Mouse (Mus musculus) heart, adult 2 months (tissue): ENCODE measurements around the gene Gm49403. TPM values are rescaled to one million over a fixed set of nuclear protein-coding genes. Genes with fewer than 3 reads are reported as not detected.

Experiments used
- DNase-seq, 2 experiments: peaks; one replicate each; pipeline ENCODE4 v3.0.0; 2021
- H3K27ac ChIP-seq: fragments of 200-600 bp; 2 replicates; pipeline ENCODE4 v1.8.1; 2022
- H3K27me3 ChIP-seq: fragments of 200-500 bp; 2 replicates; pipeline ENCODE4 v1.6.1; 2012; ENCODE audit warnings: mild to moderate bottlenecking, low read length, inconsistent platforms, mixed read lengths; ENCODE audit not compliant: control insufficient read depth, insufficient read depth
- H3K36me3 ChIP-seq: fragments of 200-500 bp; 2 replicates; pipeline ENCODE4 v1.6.1; 2012; ENCODE audit warnings: low read length, inconsistent platforms; ENCODE audit not compliant: control insufficient read depth, insufficient read depth
- H3K4me1 ChIP-seq: fragments of 200-500 bp; 2 replicates; pipeline ENCODE4 v1.6.1; 2011; ENCODE audit warnings: low read length; ENCODE audit not compliant: control insufficient read depth, insufficient read depth
- H3K4me3 ChIP-seq: fragments of 200-600 bp; 2 replicates; pipeline ENCODE4 v1.8.1; 2022
- H3K79me2 ChIP-seq: fragments of 200-500 bp; replicated peaks from 2 replicates; pipeline ENCODE4 v1.6.1; 2012; ENCODE audit warnings: mild to moderate bottlenecking, inconsistent platforms, low read length, moderate library complexity, mixed read lengths; ENCODE audit not compliant: control insufficient read depth, insufficient read depth
- H3K9ac ChIP-seq: fragments of 200-500 bp; 2 replicates; pipeline ENCODE4 v1.6.1; 2012; ENCODE audit warnings: low read depth, mild to moderate bottlenecking, control low read depth, inconsistent platforms, low read length, mixed read lengths
- CTCF ChIP-seq: fragments of 200-600 bp; IDR thresholded peaks from 2 replicates; pipeline ENCODE4 v1.8.1; 2022; ENCODE audit warnings: antibody characterized with exemption, mild to moderate bottlenecking, moderate library complexity
- EP300 ChIP-seq: fragments of 200-500 bp; IDR thresholded peaks from 2 replicates; pipeline ENCODE4 v1.6.1; 2011; ENCODE audit warnings: low read depth, low read length, control low read depth; ENCODE audit not compliant: insufficient read depth
- POLR2A ChIP-seq: fragments of 200-500 bp; IDR thresholded peaks from 2 replicates; pipeline ENCODE4 v1.6.1; 2011; ENCODE audit warnings: mild to moderate bottlenecking, low read depth, low read length, control low read depth; ENCODE audit not compliant: insufficient read depth
- WGBS: fragments of 180-500 bp; shearing (Covaris S2); methylation state at CpG from one replicate; pipeline ENCODE4 v1.1.7; 2018; 5-methylcytosine and 5-hydroxymethylcytosine counted together
- intact Hi-C: fragments of 180-260 bp; cut with DNase I; formaldehyde crosslinking; loops from one replicate; pipeline ENCODE4 v1.15.1; 2025
- polyA plus RNA-seq: library from polyadenylated mRNA; depleted of rRNA; stranded (reverse); fragments of >200 nt; gene quantifications from 2 replicates; pipeline ENCODE4 v1.2.3, GENCODE M21; 2012
- total RNA-seq, 2 experiments: library from RNA; stranded (reverse); gene quantifications; 2 replicates each; pipeline ENCODE4 v1.2.3; 2021

Gene Gm49403
- total and polyA plus RNA-seq, 3 experiments: not detected

DNA sequence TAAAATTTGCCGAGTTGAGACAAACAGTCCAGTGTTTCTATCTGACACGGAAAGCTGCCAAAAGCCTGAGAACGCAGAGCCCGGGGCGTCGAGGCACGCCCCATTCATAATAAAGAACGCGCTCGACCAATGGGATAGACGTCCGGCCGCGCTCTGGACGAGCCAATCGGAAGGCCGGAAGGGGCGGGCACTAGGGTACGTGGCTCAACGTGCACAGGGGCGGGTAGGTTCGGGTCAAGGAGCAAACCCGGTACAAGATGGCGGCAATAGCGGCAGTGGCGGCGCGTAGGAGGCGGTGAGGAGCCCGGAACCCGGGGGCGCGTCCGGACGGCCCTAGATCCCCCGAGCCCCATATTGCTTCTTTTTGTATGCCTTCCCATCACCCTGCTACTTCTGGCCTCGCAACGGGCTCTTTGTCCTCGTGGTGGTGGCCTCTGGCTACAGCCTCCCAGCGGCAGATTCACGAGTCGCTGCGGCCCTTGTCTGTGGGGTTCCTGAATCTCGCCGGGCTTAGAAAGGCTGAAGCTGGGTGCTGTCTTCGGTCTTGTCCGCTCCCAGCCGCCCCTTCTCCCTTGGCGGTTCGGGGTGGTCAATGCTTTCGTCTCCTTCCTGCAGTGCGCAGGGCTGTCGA lies 14.2 kb downstream of the Gm49403 start, which contains the start of gene Ganab:
Gene Ganab, plus strand, starts transcription at position 207 of the 631 bp plus-strand sequence.
- WGBS: under 1% methylated on average over 53 of the region's 53 CpGs

GRCm38 (mm10) chr19:8898576-8898975 lies 14.8 kb downstream of the Gm49403 start:
- DNase-seq: no peak
- H3K27me3 ChIP-seq: no peaks in the 10 kb centered on the region
- intact Hi-C loops: loop anchor here (2.0 to 5.0 kb wide), 3 partner anchors 22 to 76 kb away; partner anchors contain the start of genes B3gat3, Hnrnpul2 and Tut1

More for the DNA sequence above, 14.2 kb downstream of the Gm49403 start, which contains the start of gene Ganab:
- 0 out of 2 replicates have a peak, but pooled peaks have one; percentile 39 for TF ChIP-seq EP300
- TF ChIP-seq POLR2A: peak; percentile 85
- peak; percentile 47 for TF ChIP-seq CTCF
- Histone ChIP-seq H3K27me3 (no peaks in the 10 kb centered on the region), H3K4me3 (peak within 1 kb of the TSS; percentile 83), H3K9ac (peak within 1 kb of the TSS; percentile 86), H3K27ac (peak within 1 kb of the TSS; percentile 95), H3K4me1 (peaks cover 1% of the 10 kb centered on the region; the same call in 1 of the 2 replicates), H3K79me2 (no peaks in the 10 kb centered on the region), H3K36me3 (peaks cover 5% of the 10 kb centered on the region)
- peak; percentile 94 to 97 for DNase-seq
- intact Hi-C loops: loop anchor here (2.0 to 5.0 kb wide), 3 partner anchors 23 to 76 kb away; partner anchors contain the start of genes B3gat3, Hnrnpul2 and Tut1

DNA sequence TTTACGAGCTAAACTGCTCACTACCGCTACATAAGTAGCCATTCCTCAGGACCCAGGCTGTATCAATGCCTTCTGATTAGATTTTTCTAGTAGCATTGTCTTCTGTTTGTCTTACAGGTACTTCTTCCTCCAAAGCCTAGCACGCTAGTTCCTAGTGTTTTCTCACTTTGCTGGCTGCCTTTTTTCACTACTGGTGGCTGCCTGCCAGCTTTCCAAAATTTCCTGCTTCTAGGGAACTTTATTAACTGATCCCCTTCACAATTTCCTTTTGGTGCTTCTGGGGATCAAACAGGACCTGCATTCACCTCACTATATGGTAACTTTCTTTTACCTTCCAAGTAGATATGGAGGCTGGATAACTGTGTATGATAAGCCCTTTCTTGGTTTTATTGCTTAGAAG lies 15.3 kb downstream of the Gm49403 start:
- Histone ChIP-seq H3K4me3 (peak overlapping the region; percentile 83), H3K27ac (no peak overlapping the region; the same call in 1 of the 2 replicates), H3K79me2 (no peaks in the 10 kb centered on the region), H3K27me3 (no peaks in the 10 kb centered on the region), H3K9ac (no peak overlapping the region), H3K36me3 (peaks cover 5% of the 10 kb centered on the region), H3K4me1 (peaks cover 1% of the 10 kb centered on the region; the same call in 1 of the 2 replicates)
- no peak for DNase-seq
- intact Hi-C loops: loop anchor here (2.0 to 5.0 kb wide), 3 partner anchors 22 to 77 kb away; partner anchors contain the start of genes B3gat3, Hnrnpul2 and Tut1
- TF ChIP-seq POLR2A: no peak
- TF ChIP-seq EP300: no peak
- TF ChIP-seq CTCF: no peak
- WGBS: 16% methylated on average over 3 of the region's 3 CpGs

More at GRCm38 (mm10) chr19:8898576-8898975, 14.8 kb downstream of the Gm49403 start:
- Histone ChIP-seq H3K79me2 (no peaks in the 10 kb centered on the region), H3K4me1 (peaks cover 1% of the 10 kb centered on the region; the same call in 1 of the 2 replicates), H3K9ac (peak overlapping the region; percentile 86), H3K4me3 (peak overlapping the region; percentile 83), H3K27ac (peak overlapping the region; percentile 95), H3K36me3 (peaks cover 5% of the 10 kb centered on the region)
- no peak for TF ChIP-seq POLR2A
- TF ChIP-seq EP300: no peak
- TF ChIP-seq CTCF: no peak
- WGBS: 3% methylated on average over 13 of the region's 13 CpGs

GRCm38 (mm10) chr19:8903412-8903811 lies 19.7 kb downstream of the Gm49403 start:
- H3K27ac ChIP-seq: no peak overlapping the region
- no peak for TF ChIP-seq EP300
- no peak for TF ChIP-seq CTCF
- TF ChIP-seq POLR2A: no peak
- H3K27me3 ChIP-seq: no peaks in the 10 kb centered on the region
- peaks cover 1% of the 10 kb centered on the region; the same call in 1 of the 2 replicates for H3K4me1 ChIP-seq
- no peak overlapping the region for H3K9ac ChIP-seq
- H3K36me3 ChIP-seq: peaks cover 5% of the 10 kb centered on the region
- DNase-seq: no peak
- WGBS: 95% methylated on average over 5 of the region's 5 CpGs
- H3K79me2 ChIP-seq: no peaks in the 10 kb centered on the region
- H3K4me3 ChIP-seq: no peak overlapping the region
- intact Hi-C loops: no loop called here

- TF ChIP-seq POLR2A: no peak
- TF ChIP-seq EP300: no peak
- TF ChIP-seq CTCF: no peak
- no peaks in the 10 kb centered on the region for H3K4me1 ChIP-seq
- no peaks in the 10 kb centered on the region for H3K27me3 ChIP-seq
- H3K36me3 ChIP-seq: no peaks in the 10 kb centered on the region
- intact Hi-C loops: no loop called here
- no peak overlapping the region for H3K9ac ChIP-seq
- DNase-seq: no peak
- no peaks in the 10 kb centered on the region for H3K79me2 ChIP-seq
- no peak overlapping the region for H3K27ac ChIP-seq
- 88% methylated on average over 6 of the region's 6 CpGs for WGBS
- H3K4me3 ChIP-seq: no peak overlapping the region
Observed at GRCm38 (mm10) chr19:8908531-8908930, 24.8 kb downstream of the Gm49403 start.

DNA sequence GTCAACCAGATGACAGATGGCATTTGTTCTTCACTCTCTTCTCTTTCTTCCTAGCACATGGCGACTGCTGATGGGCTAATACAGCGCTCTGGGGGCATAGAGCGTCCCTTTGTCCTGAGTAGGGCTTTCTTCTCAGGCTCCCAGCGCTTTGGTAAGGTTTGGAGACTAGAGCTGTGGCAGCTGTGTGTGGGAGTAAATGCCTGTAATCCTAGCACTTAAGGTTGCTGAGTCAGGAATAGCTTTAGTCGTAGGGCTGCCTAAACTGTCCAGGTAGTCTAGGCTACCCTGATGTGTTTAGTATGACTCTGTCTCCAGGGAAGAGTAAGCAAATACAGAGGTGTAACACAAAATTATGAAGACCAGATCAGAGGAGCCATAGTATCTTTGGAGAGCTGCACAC lies 28.1 kb downstream of the Gm49403 start:
- Histone ChIP-seq H3K4me3 (no peak overlapping the region), H3K27ac (no peak overlapping the region), H3K79me2 (no peaks in the 10 kb centered on the region), H3K9ac (no peak overlapping the region), H3K36me3 (no peaks in the 10 kb centered on the region), H3K4me1 (no peaks in the 10 kb centered on the region), H3K27me3 (no peaks in the 10 kb centered on the region)
- TF ChIP-seq EP300 (no peak), CTCF (no peak), POLR2A (no peak)
- DNase-seq: no peak
- 85% methylated on average over 5 of the region's 5 CpGs for WGBS
- intact Hi-C loops: no loop called here
